Mouse (Mus musculus): ENCODE data around the gene Tnik.

Gene Tnik

GRCm38 (mm10) chr3:28350147-28350801, 87.3 kb downstream of the Tnik start:
- no peak for DNase-seq (ENCODE audit: low spot score)

- DNase-seq (ENCODE audit: low spot score), result no peak
These were observed 95.4 kb downstream of the Tnik start for GRCm38 (mm10) chr3:28358391-28358790.

- DNase-seq (ENCODE audit: low spot score), result no peak
These were observed 96.1 kb downstream of the Tnik start for GRCm38 (mm10) chr3:28359138-28359537.

GRCm38 (mm10) chr3:28361056-28361455, 98.0 kb downstream of the Tnik start:
- DNase-seq (ENCODE audit: low spot score), result no peak

- DNase-seq (ENCODE audit: low spot score), result no peak
These were observed 100.6 kb downstream of the Tnik start for GRCm38 (mm10) chr3:28363441-28364125.

GRCm38 (mm10) chr3:28368746-28369145, 105.7 kb downstream of the Tnik start:
- DNase-seq (ENCODE audit: low spot score), result no peak

- DNase-seq (ENCODE audit: low spot score), result no peak
These were observed 106.3 kb downstream of the Tnik start for GRCm38 (mm10) chr3:28369266-28369665.

GRCm38 (mm10) chr3:28369698-28370097, 106.7 kb downstream of the Tnik start:
- DNase-seq (ENCODE audit: low spot score), result peak; percentile 70

- DNase-seq (ENCODE audit: low spot score), result no peak
These were observed 108.6 kb downstream of the Tnik start for GRCm38 (mm10) chr3:28371583-28371982.

GRCm38 (mm10) chr3:28372459-28372858, 109.4 kb downstream of the Tnik start:
- DNase-seq (ENCODE audit: low spot score), result no peak

- no peak for DNase-seq (ENCODE audit: low spot score)
These were observed 111.9 kb downstream of the Tnik start for GRCm38 (mm10) chr3:28374738-28375510.

- DNase-seq (ENCODE audit: low spot score), result no peak
These were observed 117.2 kb downstream of the Tnik start for GRCm38 (mm10) chr3:28380224-28380623.

- no peak for DNase-seq (ENCODE audit: low spot score)
These were observed 120.6 kb downstream of the Tnik start for GRCm38 (mm10) chr3:28383526-28384126.

- no peak for DNase-seq (ENCODE audit: low spot score)
These were observed 122.4 kb downstream of the Tnik start for GRCm38 (mm10) chr3:28385199-28385975.

GRCm38 (mm10) chr3:28388540-28388939, 125.5 kb downstream of the Tnik start:
- no peak for DNase-seq (ENCODE audit: low spot score)

- DNase-seq (ENCODE audit: low spot score), result no peak
These were observed 127.2 kb downstream of the Tnik start for GRCm38 (mm10) chr3:28390183-28390582.

GRCm38 (mm10) chr3:28392542-28392941, 129.5 kb downstream of the Tnik start:
- no peak for DNase-seq (ENCODE audit: low spot score)

- no peak for DNase-seq (ENCODE audit: low spot score)
These were observed 135.8 kb downstream of the Tnik start for GRCm38 (mm10) chr3:28398781-28399180.

GRCm38 (mm10) chr3:28399593-28400216, 136.7 kb downstream of the Tnik start:
- no peak for DNase-seq (ENCODE audit: low spot score)

GRCm38 (mm10) chr3:28401335-28401734, 138.3 kb downstream of the Tnik start:
- DNase-seq (ENCODE audit: low spot score), result no peak

GRCm38 (mm10) chr3:28402221-28402620, 139.2 kb downstream of the Tnik start:
- DNase-seq (ENCODE audit: low spot score), result no peak
